Mouse (Mus musculus): ENCODE data around the gene Sde2. TPM values are rescaled to one million over a fixed set of nuclear protein-coding genes. Genes with fewer than 3 reads are reported as not detected.
"Not testable (repeated sequence)": the region's sequence is repeated elsewhere in the genome, so short reads cannot be mapped to it uniquely, and the experiment has no call there.

Sde2 gene
- polyA plus RNA-seq, 1 experiment = 18.2 TPM

- H3K27me3 ChIP-seq (replicated peaks) = peaks cover 22% of the 10 kb centered on the region
- H3K4me1 ChIP-seq = peaks cover 22% of the 10 kb centered on the region
- TF ChIP-seq FLI1 (IDR thresholded peaks at IDR 0.05; ENCODE audit: low read length) (no peak), GATA1 (IDR thresholded peaks at IDR 0.05; ENCODE audit: borderline replicate concordance, low read length) (no peak)
- H3K4me3 ChIP-seq (replicated peaks) = no peak overlapping the region
- no peaks in the 10 kb centered on the region for H3K36me3 ChIP-seq (replicated peaks; ENCODE audit: low read length)
- H3K9me3 ChIP-seq = no peaks in the 10 kb centered on the region
Measured at GRCm38 (mm10) chr1:180881768-180882167, 30.8 kb downstream of the Sde2 start.

GRCm38 (mm10) chr1:180883731-180884130 is 32.8 kb downstream of the Sde2 start:
- Histone ChIP-seq H3K9me3 (no peaks in the 10 kb centered on the region), H3K36me3 (replicated peaks; ENCODE audit: low read length) (no peaks in the 10 kb centered on the region), H3K27me3 (replicated peaks) (peaks cover 25% of the 10 kb centered on the region), H3K4me1 (peaks cover 22% of the 10 kb centered on the region), H3K4me3 (replicated peaks) (peak overlapping the region; percentile 48)
- TF ChIP-seq GATA1 (IDR thresholded peaks at IDR 0.05; ENCODE audit: borderline replicate concordance, low read length) = no peak
- no peak for TF ChIP-seq FLI1 (IDR thresholded peaks at IDR 0.05; ENCODE audit: low read length)

GRCm38 (mm10) chr1:180884484-180884883 is 33.6 kb downstream of the Sde2 start:
- TF ChIP-seq FLI1 (IDR thresholded peaks at IDR 0.05; ENCODE audit: low read length) (no peak), GATA1 (IDR thresholded peaks at IDR 0.05; ENCODE audit: borderline replicate concordance, low read length) (no peak)
- Histone ChIP-seq H3K9me3 (no peaks in the 10 kb centered on the region), H3K4me3 (replicated peaks) (no peak overlapping the region), H3K36me3 (replicated peaks; ENCODE audit: low read length) (no peaks in the 10 kb centered on the region), H3K27me3 (replicated peaks) (peaks cover 28% of the 10 kb centered on the region), H3K4me1 (peaks cover 25% of the 10 kb centered on the region)

- no peak overlapping the region for H3K4me3 ChIP-seq (replicated peaks)
- no peaks in the 10 kb centered on the region for H3K36me3 ChIP-seq (replicated peaks; ENCODE audit: low read length)
- no peaks in the 10 kb centered on the region for H3K9me3 ChIP-seq
- H3K4me1 ChIP-seq = peaks cover 21% of the 10 kb centered on the region
- TF ChIP-seq FLI1 (IDR thresholded peaks at IDR 0.05; ENCODE audit: low read length) (no peak), GATA1 (IDR thresholded peaks at IDR 0.05; ENCODE audit: borderline replicate concordance, low read length) (no peak)
- peaks cover 54% of the 10 kb centered on the region for H3K27me3 ChIP-seq (replicated peaks)
Measured at GRCm38 (mm10) chr1:180888556-180889042, 37.7 kb downstream of the Sde2 start.

GRCm38 (mm10) chr1:180889172-180889571 is 38.2 kb downstream of the Sde2 start:
- no peaks in the 10 kb centered on the region for H3K9me3 ChIP-seq
- peaks cover 60% of the 10 kb centered on the region for H3K27me3 ChIP-seq (replicated peaks)
- TF ChIP-seq FLI1 (IDR thresholded peaks at IDR 0.05; ENCODE audit: low read length) = no peak
- TF ChIP-seq GATA1 (IDR thresholded peaks at IDR 0.05; ENCODE audit: borderline replicate concordance, low read length) = no peak
- peaks cover 17% of the 10 kb centered on the region for H3K4me1 ChIP-seq
- no peaks in the 10 kb centered on the region for H3K36me3 ChIP-seq (replicated peaks; ENCODE audit: low read length)
- no peak overlapping the region for H3K4me3 ChIP-seq (replicated peaks)

GRCm38 (mm10) chr1:180889841-180890240 is 38.9 kb downstream of the Sde2 start:
- TF ChIP-seq FLI1 (IDR thresholded peaks at IDR 0.05; ENCODE audit: low read length) = no peak
- no peak for TF ChIP-seq GATA1 (IDR thresholded peaks at IDR 0.05; ENCODE audit: borderline replicate concordance, low read length)
- no peaks in the 10 kb centered on the region for H3K36me3 ChIP-seq (replicated peaks; ENCODE audit: low read length)
- no peaks in the 10 kb centered on the region for H3K9me3 ChIP-seq
- peaks cover 16% of the 10 kb centered on the region for H3K4me1 ChIP-seq
- H3K4me3 ChIP-seq (replicated peaks) = no peak overlapping the region
- H3K27me3 ChIP-seq (replicated peaks) = peaks cover 66% of the 10 kb centered on the region

- H3K4me3 ChIP-seq (replicated peaks) = no peak within 1 kb of the TSS
- TF ChIP-seq FLI1 (IDR thresholded peaks at IDR 0.05; ENCODE audit: low read length) = no peak
- H3K9me3 ChIP-seq = no peaks in the 10 kb centered on the region
- no peaks in the 10 kb centered on the region for H3K36me3 ChIP-seq (replicated peaks; ENCODE audit: low read length)
- peaks cover 73% of the 10 kb centered on the region for H3K27me3 ChIP-seq (replicated peaks)
- peaks cover 16% of the 10 kb centered on the region for H3K4me1 ChIP-seq
Measured at GRCm38 (mm10) chr1:180892808-180893207, 41.9 kb downstream of the Sde2 start, which contains the start of gene Lefty2. Gene Lefty2, plus strand, starts transcription at chr1:180893108.

- not testable (repeated sequence) for H3K36me3 ChIP-seq (replicated peaks; ENCODE audit: low read length); H3K9me3 ChIP-seq
- H3K27me3 ChIP-seq (replicated peaks) = peaks cover 61% of the 10 kb centered on the region
- peaks cover 13% of the 10 kb centered on the region for H3K4me1 ChIP-seq
- peak overlapping the region; percentile 17 for H3K4me3 ChIP-seq (replicated peaks)
Measured at GRCm38 (mm10) chr1:180894088-180894987, 43.4 kb downstream of the Sde2 start.

GRCm38 (mm10) chr1:180901107-180901506 is 50.2 kb downstream of the Sde2 start:
- Histone ChIP-seq H3K27me3 (replicated peaks) (peaks cover 12% of the 10 kb centered on the region), H3K9me3 (no peaks in the 10 kb centered on the region), H3K36me3 (replicated peaks; ENCODE audit: low read length) (peaks cover 9% of the 10 kb centered on the region), H3K4me1 (peaks cover 33% of the 10 kb centered on the region), H3K4me3 (replicated peaks) (no peak overlapping the region)
- TF ChIP-seq GATA1 (IDR thresholded peaks at IDR 0.05; ENCODE audit: borderline replicate concordance, low read length) = no peak
- no peak for TF ChIP-seq FLI1 (IDR thresholded peaks at IDR 0.05; ENCODE audit: low read length)

- H3K4me3 ChIP-seq (replicated peaks) = peak overlapping the region; percentile 46
Measured at GRCm38 (mm10) chr1:180902915-180903314, 52.0 kb downstream of the Sde2 start.

More at GRCm38 (mm10) chr1:180902915-180903314, 52.0 kb downstream of the Sde2 start:
- Histone ChIP-seq H3K4me1 (peaks cover 48% of the 10 kb centered on the region), H3K36me3 (replicated peaks; ENCODE audit: low read length) (peaks cover 27% of the 10 kb centered on the region), H3K27me3 (replicated peaks) (peaks cover under 1% of the 10 kb centered on the region), H3K9me3 (no peaks in the 10 kb centered on the region)
- TF ChIP-seq GATA1 (IDR thresholded peaks at IDR 0.05; ENCODE audit: borderline replicate concordance, low read length) (no peak), FLI1 (IDR thresholded peaks at IDR 0.05; ENCODE audit: low read length) (no peak)

Data from megakaryocyte, embryonic 14.5 days (primary cell).